Mouse (Mus musculus): ENCODE data around the gene Ift80.
"Not testable (repeated sequence)": the region's sequence is repeated elsewhere in the genome, so short reads cannot be mapped to it uniquely, and the experiment has no call there.

Gene Ift80

GRCm38 (mm10) chr3:68980898-68981297, 23.5 kb downstream of the Ift80 start:
- DNase-seq, result no peak

GRCm38 (mm10) chr3:68979187-68979586, 25.2 kb downstream of the Ift80 start:
- no peak for DNase-seq

GRCm38 (mm10) chr3:68977696-68978095, 26.7 kb downstream of the Ift80 start:
- DNase-seq, result no peak

- DNase-seq, result no peak
Observed at GRCm38 (mm10) chr3:68975533-68976490, 28.6 kb downstream of the Ift80 start.

- DNase-seq, result no peak
Observed at GRCm38 (mm10) chr3:68974639-68975532, 29.5 kb downstream of the Ift80 start.

GRCm38 (mm10) chr3:68973574-68973973, 30.8 kb downstream of the Ift80 start:
- DNase-seq, result no peak

- no peak for DNase-seq
Observed at GRCm38 (mm10) chr3:68969091-68969590, 35.2 kb downstream of the Ift80 start.

- DNase-seq, result no peak
Observed at GRCm38 (mm10) chr3:68967404-68967803, 37.0 kb downstream of the Ift80 start.

- no peak for DNase-seq
Observed at GRCm38 (mm10) chr3:68966527-68967285, 37.7 kb downstream of the Ift80 start.

GRCm38 (mm10) chr3:68964682-68965081, 39.7 kb downstream of the Ift80 start:
- DNase-seq, result no peak

- no peak for DNase-seq
Observed at GRCm38 (mm10) chr3:68957413-68957812, 47.0 kb downstream of the Ift80 start.

GRCm38 (mm10) chr3:68956454-68956853, 47.9 kb downstream of the Ift80 start:
- no peak for DNase-seq

- DNase-seq, result peak; percentile 69
Observed at GRCm38 (mm10) chr3:68954487-68954886, 49.9 kb downstream of the Ift80 start.

- no peak for DNase-seq
Observed at GRCm38 (mm10) chr3:68952707-68953106, 51.7 kb downstream of the Ift80 start.

GRCm38 (mm10) chr3:68951971-68952370, 52.4 kb downstream of the Ift80 start:
- not testable (repeated sequence) for DNase-seq

GRCm38 (mm10) chr3:68949381-68949780, 55.0 kb downstream of the Ift80 start:
- no peak for DNase-seq

- DNase-seq, result no peak
Observed at GRCm38 (mm10) chr3:68948918-68949317, 55.5 kb downstream of the Ift80 start.

GRCm38 (mm10) chr3:68941867-68942266, 62.5 kb downstream of the Ift80 start:
- DNase-seq, result no peak

- DNase-seq, result no peak
Observed at GRCm38 (mm10) chr3:68940311-68940710, 64.1 kb downstream of the Ift80 start.

GRCm38 (mm10) chr3:68939312-68939711, 65.1 kb downstream of the Ift80 start:
- DNase-seq, result no peak

- no peak for DNase-seq
Observed at GRCm38 (mm10) chr3:68936709-68937108, 67.7 kb downstream of the Ift80 start.

- peak; percentile 20 for DNase-seq
Observed at GRCm38 (mm10) chr3:68935498-68935897, 68.9 kb downstream of the Ift80 start.

- DNase-seq, result no peak
Observed at GRCm38 (mm10) chr3:68934259-68934658, 70.1 kb downstream of the Ift80 start.

Data from embryo, embryonic 11 days (tissue).